Mouse (Mus musculus): ENCODE measurements around the gene Osr1. TPM values are rescaled to one million over a fixed set of nuclear protein-coding genes. Genes with fewer than 3 reads are reported as not detected.

Osr1 gene
- polyA plus RNA-seq, 1 experiment from 2014 or later, result 11.6 TPM

GRCm38 (mm10) chr12:9575158-9576042, 5.5 kb downstream of the Osr1 start:
- DNase-seq (ENCODE audit: low spot score) (peak; percentile 41), ATAC-seq (ENCODE audit: insufficient read depth, low FRiP score, low TSS enrichment) (no peak)
- Histone ChIP-seq H3K36me3 (ENCODE audit: control insufficient read depth, insufficient read depth, low read length) (no peaks in the 10 kb centered on the region), H3K27me3 (ENCODE audit: control insufficient read depth, insufficient read depth, low read length) (peaks cover 99% of the 10 kb centered on the region), H3K9me3 (ENCODE audit: control insufficient read depth, low read length) (no peaks in the 10 kb centered on the region), H3K9ac (ENCODE audit: low read length) (no peak overlapping the region), H3K4me2 (ENCODE audit: low read depth) (no peak overlapping the region), H3K27ac (ENCODE audit: low read depth, low read length) (no peak overlapping the region), H3K4me1 (ENCODE audit: control insufficient read depth, insufficient read depth, low read length) (no peaks in the 10 kb centered on the region), H3K4me3 (ENCODE audit: low read depth, low read length) (peak overlapping the region; percentile 21)
- 2% methylated on average over 21 of the region's 21 CpGs for WGBS

- Histone ChIP-seq H3K27me3 (ENCODE audit: control insufficient read depth, insufficient read depth, low read length) (peaks cover 97% of the 10 kb centered on the region), H3K4me1 (ENCODE audit: control insufficient read depth, insufficient read depth, low read length) (no peaks in the 10 kb centered on the region), H3K9ac (ENCODE audit: low read length) (no peak overlapping the region), H3K4me2 (ENCODE audit: low read depth) (peak overlapping the region; percentile 20; the same call in 1 of the 2 replicates), H3K36me3 (ENCODE audit: control insufficient read depth, insufficient read depth, low read length) (no peaks in the 10 kb centered on the region), H3K9me3 (ENCODE audit: control insufficient read depth, low read length) (no peaks in the 10 kb centered on the region), H3K4me3 (ENCODE audit: low read depth, low read length) (peak overlapping the region; percentile 21), H3K27ac (ENCODE audit: low read depth, low read length) (no peak overlapping the region)
- under 1% methylated on average over 18 of the region's 18 CpGs for WGBS
- ATAC-seq (ENCODE audit: insufficient read depth, low FRiP score, low TSS enrichment), result no peak
- DNase-seq (ENCODE audit: low spot score), result peak; percentile 41
Observed at GRCm38 (mm10) chr12:9576043-9576538, 6.2 kb downstream of the Osr1 start.

GRCm38 (mm10) chr12:9577610-9578009, 7.7 kb downstream of the Osr1 start:
- DNase-seq (ENCODE audit: low spot score), result no peak
- Histone ChIP-seq H3K36me3 (ENCODE audit: control insufficient read depth, insufficient read depth, low read length) (no peaks in the 10 kb centered on the region), H3K4me2 (ENCODE audit: low read depth) (no peak overlapping the region), H3K9ac (ENCODE audit: low read length) (no peak overlapping the region), H3K9me3 (ENCODE audit: control insufficient read depth, low read length) (no peaks in the 10 kb centered on the region), H3K27ac (ENCODE audit: low read depth, low read length) (no peak overlapping the region), H3K4me3 (ENCODE audit: low read depth, low read length) (no peak overlapping the region), H3K4me1 (ENCODE audit: control insufficient read depth, insufficient read depth, low read length) (no peaks in the 10 kb centered on the region), H3K27me3 (ENCODE audit: control insufficient read depth, insufficient read depth, low read length) (peaks cover 97% of the 10 kb centered on the region)
- no peak for ATAC-seq (ENCODE audit: insufficient read depth, low FRiP score, low TSS enrichment)
- 3% methylated on average over 2 of the region's 2 CpGs for WGBS

GRCm38 (mm10) chr12:9578591-9578990, 8.7 kb downstream of the Osr1 start:
- Histone ChIP-seq H3K4me2 (ENCODE audit: low read depth) (no peak overlapping the region), H3K27me3 (ENCODE audit: control insufficient read depth, insufficient read depth, low read length) (peaks cover 97% of the 10 kb centered on the region), H3K4me1 (ENCODE audit: control insufficient read depth, insufficient read depth, low read length) (no peaks in the 10 kb centered on the region), H3K9ac (ENCODE audit: low read length) (no peak overlapping the region), H3K9me3 (ENCODE audit: control insufficient read depth, low read length) (no peaks in the 10 kb centered on the region), H3K4me3 (ENCODE audit: low read depth, low read length) (no peak overlapping the region), H3K27ac (ENCODE audit: low read depth, low read length) (no peak overlapping the region), H3K36me3 (ENCODE audit: control insufficient read depth, insufficient read depth, low read length) (no peaks in the 10 kb centered on the region)
- 10% methylated on average over 4 of the region's 4 CpGs for WGBS
- DNase-seq (ENCODE audit: low spot score) (no peak), ATAC-seq (ENCODE audit: insufficient read depth, low FRiP score, low TSS enrichment) (no peak)

GRCm38 (mm10) chr12:9579301-9580030, 9.6 kb downstream of the Osr1 start:
- Histone ChIP-seq H3K9me3 (ENCODE audit: control insufficient read depth, low read length) (no peaks in the 10 kb centered on the region), H3K9ac (ENCODE audit: low read length) (no peak overlapping the region), H3K36me3 (ENCODE audit: control insufficient read depth, insufficient read depth, low read length) (no peaks in the 10 kb centered on the region), H3K27ac (ENCODE audit: low read depth, low read length) (no peak overlapping the region), H3K27me3 (ENCODE audit: control insufficient read depth, insufficient read depth, low read length) (peaks cover 96% of the 10 kb centered on the region), H3K4me2 (ENCODE audit: low read depth) (no peak overlapping the region; the same call in 1 of the 2 replicates), H3K4me3 (ENCODE audit: low read depth, low read length) (no peak overlapping the region), H3K4me1 (ENCODE audit: control insufficient read depth, insufficient read depth, low read length) (no peaks in the 10 kb centered on the region)
- DNase-seq (ENCODE audit: low spot score) (peak; percentile 48), ATAC-seq (ENCODE audit: insufficient read depth, low FRiP score, low TSS enrichment) (no peak)
- under 1% methylated on average over 31 of the region's 31 CpGs for WGBS

- Histone ChIP-seq H3K9me3 (ENCODE audit: control insufficient read depth, low read length) (no peaks in the 10 kb centered on the region), H3K36me3 (ENCODE audit: control insufficient read depth, insufficient read depth, low read length) (no peaks in the 10 kb centered on the region), H3K27ac (ENCODE audit: low read depth, low read length) (no peak overlapping the region), H3K9ac (ENCODE audit: low read length) (no peak overlapping the region), H3K27me3 (ENCODE audit: control insufficient read depth, insufficient read depth, low read length) (peaks cover 91% of the 10 kb centered on the region), H3K4me1 (ENCODE audit: control insufficient read depth, insufficient read depth, low read length) (no peaks in the 10 kb centered on the region), H3K4me3 (ENCODE audit: low read depth, low read length) (no peak overlapping the region), H3K4me2 (ENCODE audit: low read depth) (peak overlapping the region; percentile 15; the same call in 1 of the 2 replicates)
- ATAC-seq (ENCODE audit: insufficient read depth, low FRiP score, low TSS enrichment), result no peak
- WGBS, result under 1% methylated on average over 33 of the region's 33 CpGs
- peak; percentile 40 for DNase-seq (ENCODE audit: low spot score)
Observed at GRCm38 (mm10) chr12:9580041-9580905, 10.4 kb downstream of the Osr1 start.

- DNase-seq (ENCODE audit: low spot score) (peak; percentile 41), ATAC-seq (ENCODE audit: insufficient read depth, low FRiP score, low TSS enrichment) (no peak)
- H3K27me3 ChIP-seq (ENCODE audit: control insufficient read depth, insufficient read depth, low read length), result peaks cover 84% of the 10 kb centered on the region
- no peak overlapping the region for H3K27ac ChIP-seq (ENCODE audit: low read depth, low read length)
- H3K9me3 ChIP-seq (ENCODE audit: control insufficient read depth, low read length), result no peaks in the 10 kb centered on the region
- no peak overlapping the region for H3K4me3 ChIP-seq (ENCODE audit: low read depth, low read length)
- no peak overlapping the region; the same call in 1 of the 2 replicates for H3K4me2 ChIP-seq (ENCODE audit: low read depth)
- WGBS, result under 1% methylated on average over 30 of the region's 30 CpGs
- H3K9ac ChIP-seq (ENCODE audit: low read length), result no peak overlapping the region
- no peaks in the 10 kb centered on the region for H3K36me3 ChIP-seq (ENCODE audit: control insufficient read depth, insufficient read depth, low read length)
- H3K4me1 ChIP-seq (ENCODE audit: control insufficient read depth, insufficient read depth, low read length), result no peaks in the 10 kb centered on the region
Observed at GRCm38 (mm10) chr12:9581011-9581410, 11.1 kb downstream of the Osr1 start.

- H3K4me2 ChIP-seq (ENCODE audit: low read depth), result no peak overlapping the region
- no peaks in the 10 kb centered on the region for H3K4me1 ChIP-seq (ENCODE audit: control insufficient read depth, insufficient read depth, low read length)
- H3K9ac ChIP-seq (ENCODE audit: low read length), result no peak overlapping the region
- peaks cover 79% of the 10 kb centered on the region for H3K27me3 ChIP-seq (ENCODE audit: control insufficient read depth, insufficient read depth, low read length)
- WGBS, result under 1% methylated on average over 12 of the region's 12 CpGs
- DNase-seq (ENCODE audit: low spot score) (peak; percentile 16), ATAC-seq (ENCODE audit: insufficient read depth, low FRiP score, low TSS enrichment) (no peak)
- no peaks in the 10 kb centered on the region for H3K9me3 ChIP-seq (ENCODE audit: control insufficient read depth, low read length)
- no peak overlapping the region for H3K4me3 ChIP-seq (ENCODE audit: low read depth, low read length)
- H3K36me3 ChIP-seq (ENCODE audit: control insufficient read depth, insufficient read depth, low read length), result no peaks in the 10 kb centered on the region
- no peak overlapping the region for H3K27ac ChIP-seq (ENCODE audit: low read depth, low read length)
Observed at GRCm38 (mm10) chr12:9581506-9581905, 11.6 kb downstream of the Osr1 start.

Measured in neural tube, embryonic 11.5 days (tissue).